Mouse (Mus musculus): ENCODE measurements around the gene Pcbp4. TPM values are rescaled to one million over a fixed set of nuclear protein-coding genes. Genes with fewer than 3 reads are reported as not detected.

Pcbp4 gene
- polyA plus RNA-seq, 2 experiments = 5.7 to 11.3 TPM

GRCm38 (mm10) chr9:106444836-106445235, 8.3 kb upstream of the Pcbp4 start:
- H3K36me3 ChIP-seq (replicated peaks; ENCODE audit: control insufficient read depth, insufficient read depth, low read depth) = no peaks in the 10 kb centered on the region
- no peaks in the 10 kb centered on the region for H3K9me3 ChIP-seq (ENCODE audit: control insufficient read depth, low read length)
- H3K4me1 ChIP-seq (replicated peaks; ENCODE audit: control insufficient read depth in 2 of 2, insufficient read depth in 2 of 2, low read length in 1 of 2) = peaks cover 5 to 20% of the 10 kb centered on the region in 2 experiments; a peak in 3 of 4 replicates
- H3K27ac ChIP-seq = no peak overlapping the region
- H3K9ac ChIP-seq (replicated peaks) = no peak overlapping the region
- H3K4me2 ChIP-seq (ENCODE audit: low read depth) = no peak overlapping the region
- H3K27me3 ChIP-seq (ENCODE audit: control insufficient read depth, insufficient read depth, low read length) = no peaks in the 10 kb centered on the region
- WGBS (ENCODE audit: insufficient replicate concordance) = 55% methylated on average over 4 of the region's 4 CpGs
- no peak for DNase-seq (ENCODE audit: low read depth in 3 of 3, low spot score in 3 of 3)
- no peak overlapping the region for H3K4me3 ChIP-seq (ENCODE audit: insufficient read depth in 1 of 2, low read depth in 2 of 2, low read length in 2 of 2)
- no peak for ATAC-seq (ENCODE audit: insufficient read depth)
- TF ChIP-seq EP300 (IDR thresholded peaks at IDR 0.05; ENCODE audit: low read depth) (no peak), CTCF (IDR thresholded peaks at IDR 0.05; ENCODE audit: low read depth) (no peak)

DNA sequence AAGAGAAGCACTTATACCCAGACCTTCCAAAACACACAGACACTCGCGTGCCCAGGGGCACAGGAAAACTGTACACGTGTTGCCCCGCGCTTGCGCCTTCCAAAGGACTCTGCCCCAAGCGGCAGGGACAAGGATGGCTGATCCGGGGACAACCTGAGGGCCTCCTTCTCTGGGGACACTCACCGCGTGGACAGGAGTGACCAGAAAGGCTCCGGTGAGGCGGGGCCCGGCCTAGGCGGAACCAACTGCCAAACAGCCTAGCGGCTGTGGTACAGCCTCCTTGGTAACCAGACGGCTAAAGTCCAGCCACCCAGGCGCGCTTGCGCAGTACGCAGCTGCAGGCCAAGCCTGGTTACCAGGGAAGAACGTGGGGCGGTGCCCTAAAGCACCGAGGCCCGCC, 5.7 kb upstream of the Pcbp4 start, which contains the start of the genes Abhd14b and Abhd14a:
Gene Abhd14b, plus strand, starts transcription at position 112 of the 400 bp plus-strand sequence.
Gene Abhd14a, minus strand, starts transcription at position 331 of the 400 bp plus-strand sequence.
- Histone ChIP-seq H3K36me3 (replicated peaks; ENCODE audit: control insufficient read depth, insufficient read depth, low read depth) (no peaks in the 10 kb centered on the region), H3K4me1 (replicated peaks; ENCODE audit: control insufficient read depth in 2 of 2, insufficient read depth in 2 of 2, low read length in 1 of 2) (peaks cover 5 to 20% of the 10 kb centered on the region in 2 experiments; a peak in 3 of 4 replicates), H3K4me3 (ENCODE audit: insufficient read depth in 1 of 2, low read depth in 2 of 2, low read length in 2 of 2) (peak within 1 kb of the TSS; percentile 60 to 73), H3K27ac (no peak within 1 kb of the TSS), H3K4me2 (ENCODE audit: low read depth) (peak within 1 kb of the TSS; percentile 78), H3K9ac (replicated peaks) (peak within 1 kb of the TSS; percentile 31), H3K9me3 (ENCODE audit: control insufficient read depth, low read length) (no peaks in the 10 kb centered on the region), H3K27me3 (ENCODE audit: control insufficient read depth, insufficient read depth, low read length) (no peaks in the 10 kb centered on the region; the same call in none of the 2 replicates)
- DNase-seq (ENCODE audit: low read depth in 3 of 3, low spot score in 3 of 3) (peak; percentile 61 to 62 (median 61)), ATAC-seq (ENCODE audit: insufficient read depth) (peak; percentile 81)
- peak; percentile 73 for TF ChIP-seq CTCF (IDR thresholded peaks at IDR 0.05; ENCODE audit: low read depth)
- no peak for TF ChIP-seq EP300 (IDR thresholded peaks at IDR 0.05; ENCODE audit: low read depth)
- WGBS (ENCODE audit: insufficient replicate concordance) = under 1% methylated on average over 24 of the region's 24 CpGs

GRCm38 (mm10) chr9:106447951-106448350, 5.1 kb upstream of the Pcbp4 start:
- Histone ChIP-seq H3K27ac (no peak overlapping the region), H3K36me3 (replicated peaks; ENCODE audit: control insufficient read depth, insufficient read depth, low read depth) (no peaks in the 10 kb centered on the region), H3K4me1 (replicated peaks; ENCODE audit: control insufficient read depth in 2 of 2, insufficient read depth in 2 of 2, low read length in 1 of 2) (peaks cover 7 to 20% of the 10 kb centered on the region in 2 experiments), H3K9ac (replicated peaks) (no peak overlapping the region), H3K27me3 (ENCODE audit: control insufficient read depth, insufficient read depth, low read length) (peaks cover 5% of the 10 kb centered on the region), H3K9me3 (ENCODE audit: control insufficient read depth, low read length) (no peaks in the 10 kb centered on the region), H3K4me3 (ENCODE audit: insufficient read depth in 1 of 2, low read depth in 2 of 2, low read length in 2 of 2) (peak overlapping the region in 1 of 2 experiments; percentile 60; a peak in 2 of 4 replicates), H3K4me2 (ENCODE audit: low read depth) (peak overlapping the region; percentile 78)
- TF ChIP-seq EP300 (IDR thresholded peaks at IDR 0.05; ENCODE audit: low read depth) = no peak
- TF ChIP-seq CTCF (IDR thresholded peaks at IDR 0.05; ENCODE audit: low read depth) = no peak
- ATAC-seq (ENCODE audit: insufficient read depth) (no peak), DNase-seq (ENCODE audit: low read depth in 3 of 3, low spot score in 3 of 3) (no peak)
- WGBS (ENCODE audit: insufficient replicate concordance) = 33% methylated on average over 9 of the region's 9 CpGs

GRCm38 (mm10) chr9:106448498-106449031, 4.5 kb upstream of the Pcbp4 start:
- H3K9me3 ChIP-seq (ENCODE audit: control insufficient read depth, low read length) = no peaks in the 10 kb centered on the region
- no peak for DNase-seq (ENCODE audit: low read depth in 3 of 3, low spot score in 3 of 3)
- peaks cover 11 to 20% of the 10 kb centered on the region in 2 experiments for H3K4me1 ChIP-seq (replicated peaks; ENCODE audit: control insufficient read depth in 2 of 2, insufficient read depth in 2 of 2, low read length in 1 of 2)
- H3K27ac ChIP-seq = no peak overlapping the region
- peaks cover 9% of the 10 kb centered on the region for H3K27me3 ChIP-seq (ENCODE audit: control insufficient read depth, insufficient read depth, low read length)
- TF ChIP-seq EP300 (IDR thresholded peaks at IDR 0.05; ENCODE audit: low read depth) (no peak), CTCF (IDR thresholded peaks at IDR 0.05; ENCODE audit: low read depth) (peak; percentile 78)
- no peaks in the 10 kb centered on the region for H3K36me3 ChIP-seq (replicated peaks; ENCODE audit: control insufficient read depth, insufficient read depth, low read depth)
- peak; percentile 36; the same call in 1 of the 2 replicates for ATAC-seq (ENCODE audit: insufficient read depth)
- H3K9ac ChIP-seq (replicated peaks) = peak overlapping the region; percentile 50
- peak overlapping the region; percentile 52 to 73 for H3K4me3 ChIP-seq (ENCODE audit: insufficient read depth in 1 of 2, low read depth in 2 of 2, low read length in 2 of 2)
- H3K4me2 ChIP-seq (ENCODE audit: low read depth) = peak overlapping the region; percentile 78
- WGBS (ENCODE audit: insufficient replicate concordance) = 1% methylated on average over 23 of the region's 23 CpGs

DNA sequence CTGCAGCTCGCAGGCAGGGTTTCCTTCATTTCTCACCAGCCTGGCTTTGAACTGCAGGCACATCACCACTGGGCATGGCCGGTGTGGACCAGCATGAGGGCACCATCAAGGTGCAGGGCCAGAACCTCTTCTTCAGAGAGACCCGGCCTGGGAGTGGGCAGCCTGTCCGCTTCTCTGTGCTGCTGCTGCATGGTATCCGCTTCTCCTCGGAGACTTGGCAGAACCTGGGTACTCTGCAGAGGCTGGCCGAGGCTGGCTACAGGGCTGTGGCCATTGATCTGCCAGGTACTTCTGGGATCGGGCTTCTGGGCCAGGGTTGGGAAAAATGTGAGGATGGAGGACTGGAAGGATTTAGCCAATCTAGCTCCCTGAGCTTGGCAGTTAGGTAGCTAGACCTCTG, 3.1 kb upstream of the Pcbp4 start:
- peaks cover 12% of the 10 kb centered on the region for H3K27me3 ChIP-seq (ENCODE audit: control insufficient read depth, insufficient read depth, low read length)
- DNase-seq (ENCODE audit: low read depth in 3 of 3, low spot score in 3 of 3) (no peak), ATAC-seq (ENCODE audit: insufficient read depth) (no peak)
- no peak overlapping the region for H3K9ac ChIP-seq (replicated peaks)
- 80% methylated on average over 8 of the region's 8 CpGs for WGBS (ENCODE audit: insufficient replicate concordance)
- no peaks in the 10 kb centered on the region for H3K36me3 ChIP-seq (replicated peaks; ENCODE audit: control insufficient read depth, insufficient read depth, low read depth)
- peaks cover 11 to 24% of the 10 kb centered on the region in 2 experiments for H3K4me1 ChIP-seq (replicated peaks; ENCODE audit: control insufficient read depth in 2 of 2, insufficient read depth in 2 of 2, low read length in 1 of 2)
- H3K4me3 ChIP-seq (ENCODE audit: insufficient read depth in 1 of 2, low read depth in 2 of 2, low read length in 2 of 2) = no peak overlapping the region
- no peaks in the 10 kb centered on the region for H3K9me3 ChIP-seq (ENCODE audit: control insufficient read depth, low read length)
- H3K4me2 ChIP-seq (ENCODE audit: low read depth) = peak overlapping the region; percentile 3; the same call in 1 of the 2 replicates
- TF ChIP-seq EP300 (IDR thresholded peaks at IDR 0.05; ENCODE audit: low read depth) (no peak), CTCF (IDR thresholded peaks at IDR 0.05; ENCODE audit: low read depth) (no peak)
- no peak overlapping the region for H3K27ac ChIP-seq
